Mouse (Mus musculus): Measurements from ENCODE around the gene D7Ertd443e.
A peak's percentile ranks its signal among the peaks of the same experiment; 100 is the strongest.

D7Ertd443e gene

GRCm38 (mm10) chr7:134289126-134289525 is 96.3 kb downstream of the D7Ertd443e start:
- DNase-seq (ENCODE audit: low spot score) = no peak

GRCm38 (mm10) chr7:134287570-134288222 is 97.8 kb downstream of the D7Ertd443e start:
- DNase-seq (ENCODE audit: low spot score) = no peak

GRCm38 (mm10) chr7:134272956-134273355 is 112.5 kb downstream of the D7Ertd443e start:
- no peak for DNase-seq (ENCODE audit: low spot score)

GRCm38 (mm10) chr7:134272421-134272820 is 113.0 kb downstream of the D7Ertd443e start:
- DNase-seq (ENCODE audit: low spot score) = no peak

GRCm38 (mm10) chr7:134265783-134266182 is 119.7 kb downstream of the D7Ertd443e start:
- no peak for DNase-seq (ENCODE audit: low spot score)

GRCm38 (mm10) chr7:134263146-134263906 is 122.1 kb downstream of the D7Ertd443e start:
- peak; percentile 68 for DNase-seq (ENCODE audit: low spot score)

- peak; percentile 13 for DNase-seq (ENCODE audit: low spot score)
Observed at GRCm38 (mm10) chr7:134261003-134261701, 124.3 kb downstream of the D7Ertd443e start.

GRCm38 (mm10) chr7:134250273-134250870 is 135.1 kb downstream of the D7Ertd443e start:
- DNase-seq (ENCODE audit: low spot score) = no peak

- no peak for DNase-seq (ENCODE audit: low spot score)
Observed at GRCm38 (mm10) chr7:134248041-134248440, 137.4 kb downstream of the D7Ertd443e start.

GRCm38 (mm10) chr7:134246624-134247023 is 138.8 kb downstream of the D7Ertd443e start:
- DNase-seq (ENCODE audit: low spot score) = no peak

GRCm38 (mm10) chr7:134242773-134243172 is 142.7 kb downstream of the D7Ertd443e start:
- DNase-seq (ENCODE audit: low spot score) = no peak

GRCm38 (mm10) chr7:134241212-134241611 is 144.2 kb downstream of the D7Ertd443e start:
- no peak for DNase-seq (ENCODE audit: low spot score)

GRCm38 (mm10) chr7:134240579-134240978 is 144.9 kb downstream of the D7Ertd443e start:
- DNase-seq (ENCODE audit: low spot score) = no peak

- no peak for DNase-seq (ENCODE audit: low spot score)
Observed at GRCm38 (mm10) chr7:134238863-134239262, 146.6 kb downstream of the D7Ertd443e start.

- DNase-seq (ENCODE audit: low spot score) = no peak
Observed at GRCm38 (mm10) chr7:134237356-134237755, 148.1 kb downstream of the D7Ertd443e start.

GRCm38 (mm10) chr7:134236727-134237126 is 148.7 kb downstream of the D7Ertd443e start:
- no peak for DNase-seq (ENCODE audit: low spot score)

- no peak for DNase-seq (ENCODE audit: low spot score)
Observed at GRCm38 (mm10) chr7:134235552-134235951, 149.9 kb downstream of the D7Ertd443e start.

- no peak for DNase-seq (ENCODE audit: low spot score)
Observed at GRCm38 (mm10) chr7:134231378-134232346, 153.8 kb downstream of the D7Ertd443e start, which contains the start of gene Adam12. Adam12 (minus strand) TSS chr7:134232146.

GRCm38 (mm10) chr7:134230708-134231107 is 154.8 kb downstream of the D7Ertd443e start:
- no peak for DNase-seq (ENCODE audit: low spot score)

GRCm38 (mm10) chr7:134229899-134230298 is 155.6 kb downstream of the D7Ertd443e start:
- DNase-seq (ENCODE audit: low spot score) = no peak
